Mouse (Mus musculus) left cerebral cortex, adult 6 months (tissue): ENCODE results near the gene Lrmda. TPM values are rescaled to one million over a fixed set of nuclear protein-coding genes. Genes with fewer than 3 reads are reported as not detected.

Experiments
- long read RNA-seq, 2 experiments: library from polyadenylated mRNA; unstranded; transcript quantifications; one replicate each; pipeline ENCODE4 v2.0.0; 2019 to 2020
- polyA plus RNA-seq: library from polyadenylated mRNA; unstranded; fragments of <200 nt; fragmentation: Nextera tagmentation; gene quantifications from 2 replicates; pipeline ENCODE4 v1.2.3, GENCODE M21; 2021

The Lrmda gene
- polyA plus RNA-seq: 2.5 and 3.3 TPM in 2 replicates
- long read RNA-seq, experiment 1: 0 reads
- long read RNA-seq, experiment 2, partial matches to known transcripts: 0 of 2 reads
- long read RNA-seq, experiment 2, other reads (novel, unspliced or antisense): 2 of 2 reads

DNA sequence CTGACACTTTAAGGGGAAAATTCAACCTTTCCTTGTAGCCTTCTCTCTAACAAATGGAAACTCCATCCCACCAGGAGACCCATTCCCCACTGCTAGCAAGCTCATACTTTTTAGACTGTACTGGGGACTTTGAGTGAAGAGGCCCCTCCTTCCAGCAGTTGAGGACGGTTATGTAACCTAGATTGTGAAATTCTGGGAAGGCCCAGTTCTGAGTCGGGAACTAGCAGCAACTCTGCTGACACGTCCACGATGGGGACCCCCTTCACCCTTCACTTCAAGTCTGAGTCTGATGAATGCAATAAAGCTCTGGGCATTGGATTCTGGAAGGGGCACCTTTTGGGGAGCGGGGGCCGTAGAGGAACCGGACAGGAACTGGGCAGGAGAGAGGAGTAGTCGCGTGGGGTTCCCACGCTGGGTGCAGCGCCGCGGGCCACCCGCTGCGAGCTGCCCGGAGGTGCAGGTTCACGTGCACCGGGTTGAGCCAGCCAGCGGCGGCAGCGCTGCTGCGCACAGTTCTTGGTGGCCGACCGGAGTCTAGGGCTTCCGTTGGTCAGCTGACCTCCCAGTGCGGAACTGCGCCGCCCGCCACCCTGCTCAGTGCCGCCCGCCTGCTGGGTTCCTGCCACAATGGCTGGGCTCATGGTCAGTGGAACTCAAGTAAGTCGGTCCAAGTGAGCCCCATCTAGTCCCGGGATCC is at the start of gene Lrmda:
Gene Lrmda (plus strand): TSS at position 461 of the 697 bp plus-strand sequence.

DNA sequence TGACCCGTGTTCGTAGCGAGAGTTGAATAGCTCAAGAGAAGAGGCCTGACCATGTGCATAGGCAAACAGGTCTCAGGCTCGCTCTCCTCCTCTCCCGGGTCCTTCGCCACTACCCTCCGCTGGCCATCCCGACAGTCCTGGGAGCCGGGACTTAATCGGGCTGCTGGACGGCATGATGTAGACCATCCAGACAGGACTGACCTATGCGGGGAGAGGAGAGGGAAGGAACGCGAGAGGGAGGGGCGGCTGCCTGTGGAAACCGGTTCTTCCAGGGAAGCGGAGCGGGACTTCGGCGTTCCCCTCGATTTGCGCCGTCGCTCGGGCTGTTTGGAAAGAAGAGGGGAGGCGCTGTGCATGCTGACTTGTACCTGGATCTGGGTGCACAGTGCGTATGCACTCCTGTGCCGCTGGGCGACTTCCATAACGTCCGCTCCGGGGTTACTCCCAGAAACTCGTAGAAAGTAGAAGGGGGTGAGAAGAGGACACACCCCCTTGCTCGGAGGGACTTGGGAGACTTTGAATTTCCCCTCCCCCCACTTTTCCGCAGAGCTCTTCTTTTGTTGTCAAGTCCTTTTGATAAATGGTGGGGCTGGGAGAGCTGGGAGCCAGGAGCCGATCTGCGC is 30.1 kb upstream of the Lrmda start, which contains the start of gene Zfp503:
Gene Zfp503 (minus strand): TSS at position 311 of the 623 bp plus-strand sequence.

Other genes with a start within 250 kb of the Lrmda start
- 279 and 343 TPM in 2 replicates for gene Vdac2, start 194.5 kb upstream of the Lrmda start, polyA plus RNA-seq
- gene Comtd1, start 170.7 kb upstream of the Lrmda start, polyA plus RNA-seq: 49.1 and 50.1 TPM in 2 replicates
- gene Zfp503, start 30.1 kb upstream of the Lrmda start, polyA plus RNA-seq: 0.31 and 0.74 TPM in 2 replicates